Mouse (Mus musculus) thymus, adult 2 months (tissue): ENCODE results near the gene Fibp. TPM values are rescaled to one million over a fixed set of nuclear protein-coding genes. Genes with fewer than 3 reads are reported as not detected.
A peak's percentile ranks its signal among the peaks of the same experiment; 100 is the strongest.

Source experiments
- DNase-seq: peaks from one replicate; pipeline ENCODE4 v3.0.0; 2021
- H3K27ac ChIP-seq: fragments of 200-500 bp; 2 replicates; pipeline ENCODE4 v1.5.1; 2012; ENCODE audit warnings: low read length, control low read depth; ENCODE audit not compliant: control insufficient read depth, insufficient read depth
- H3K27me3 ChIP-seq: fragments of 200-500 bp; 2 replicates; pipeline ENCODE4 v1.6.1; 2012; ENCODE audit warnings: mild to moderate bottlenecking, low read length, moderate library complexity, mixed read lengths; ENCODE audit not compliant: control insufficient read depth, insufficient read depth
- H3K36me3 ChIP-seq: fragments of 200-500 bp; 2 replicates; pipeline ENCODE4 v1.6.1; 2012; ENCODE audit warnings: mild to moderate bottlenecking, low read length, moderate library complexity; ENCODE audit not compliant: control insufficient read depth, insufficient read depth
- H3K4me1 ChIP-seq: fragments of 200-500 bp; replicated peaks from 2 replicates; pipeline ENCODE4 v1.6.1; 2012; ENCODE audit warnings: low read length; ENCODE audit not compliant: control insufficient read depth, insufficient read depth
- H3K4me3 ChIP-seq: fragments of 200-500 bp; 2 replicates; pipeline ENCODE4 v1.5.1; 2012; ENCODE audit warnings: mild to moderate bottlenecking, low read length, control low read depth, moderate library complexity; ENCODE audit not compliant: control insufficient read depth, insufficient read depth
- CTCF ChIP-seq: fragments of 200-500 bp; IDR thresholded peaks from 2 replicates; pipeline ENCODE4 v1.5.1; 2012; ENCODE audit warnings: mild to moderate bottlenecking, control low read depth, low read length, moderate library complexity, borderline replicate concordance; ENCODE audit not compliant: control insufficient read depth, poor library complexity, insufficient read depth; ENCODE audit errors: extremely low read depth
- POLR2A ChIP-seq: fragments of 200-500 bp; IDR thresholded peaks from 2 replicates; pipeline ENCODE4 v1.6.1; 2012; ENCODE audit warnings: mild to moderate bottlenecking, low read length, control low read depth, moderate library complexity; ENCODE audit not compliant: control insufficient read depth, poor library complexity, insufficient read depth; ENCODE audit errors: extremely low read depth
- WGBS: fragments of 180-500 bp; shearing (Covaris S2); methylation state at CpG from one replicate; pipeline ENCODE4 v1.1.7; 2018; 5-methylcytosine and 5-hydroxymethylcytosine counted together
- polyA plus RNA-seq: library from polyadenylated mRNA; depleted of rRNA; stranded (reverse); fragments of >200 nt; gene quantifications from 2 replicates; pipeline ENCODE4 v1.2.3, GENCODE M21; 2012

The Fibp gene
- polyA plus RNA-seq, 1 experiment = 157 TPM

DNA sequence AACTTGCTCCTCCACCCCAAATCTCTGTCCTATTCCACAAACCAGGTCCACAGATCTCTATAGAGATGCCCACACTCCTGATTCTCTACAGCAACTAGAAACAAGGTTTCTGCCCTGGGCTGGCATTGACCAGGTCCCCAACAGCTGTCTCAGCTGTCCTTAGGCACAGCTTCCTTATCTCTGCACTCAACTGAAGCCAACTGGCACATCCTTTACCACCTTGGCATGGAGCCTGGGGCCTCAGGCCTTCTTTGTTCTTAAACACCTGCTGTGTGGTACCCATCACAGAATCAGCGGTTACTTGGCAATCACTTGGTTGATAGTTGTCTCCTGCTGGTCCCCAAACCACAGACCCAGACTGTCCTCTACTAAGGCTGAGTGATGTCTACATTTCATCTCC lies 30.0 kb upstream of the Fibp start:
- Histone ChIP-seq H3K4me3 (no peak overlapping the region), H3K36me3 (0 out of 2 replicates have a peak, but pooled peaks cover 8% of the 10 kb centered on the region), H3K4me1 (peaks cover 50% of the 10 kb centered on the region), H3K27me3 (no peaks in the 10 kb centered on the region), H3K27ac (peak overlapping the region; percentile 35)
- DNase-seq = peak; percentile 25
- 2% methylated on average over 1 of the region's 1 CpGs for WGBS
- TF ChIP-seq CTCF (no peak), POLR2A (no peak)

DNA sequence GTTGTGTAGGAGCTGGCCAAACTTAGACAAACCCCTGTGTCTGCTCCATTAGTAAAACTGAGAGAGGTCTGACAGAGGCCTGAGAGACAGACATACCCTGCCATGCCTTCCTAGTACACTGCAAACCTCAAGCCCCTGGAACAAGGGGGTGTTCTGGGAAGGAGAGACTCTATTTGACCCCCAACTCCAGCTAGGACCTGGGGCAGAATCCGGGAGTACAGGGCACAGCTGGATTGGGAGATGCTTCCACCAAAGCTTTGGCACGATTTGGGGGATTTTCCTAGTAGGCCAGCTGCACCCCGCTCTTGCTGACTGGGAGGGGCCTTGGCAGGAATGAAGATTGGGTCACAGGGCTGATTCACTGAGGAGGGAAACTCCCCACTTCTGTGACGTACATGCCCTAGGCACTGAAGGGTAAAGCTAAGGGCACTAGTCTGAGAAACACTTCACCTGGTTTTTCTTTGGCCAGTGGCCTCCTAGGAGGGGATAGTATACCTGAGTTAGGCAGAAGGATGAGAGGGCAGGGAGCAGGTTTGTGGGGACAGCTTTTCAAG lies 28.4 kb upstream of the Fibp start:
- 85% methylated on average over 4 of the region's 4 CpGs for WGBS
- H3K36me3 ChIP-seq = 0 out of 2 replicates have a peak, but pooled peaks cover 2% of the 10 kb centered on the region
- peaks cover 36% of the 10 kb centered on the region for H3K4me1 ChIP-seq
- H3K27ac ChIP-seq = no peak overlapping the region
- H3K4me3 ChIP-seq = no peak overlapping the region
- H3K27me3 ChIP-seq = no peaks in the 10 kb centered on the region
- TF ChIP-seq CTCF (no peak), POLR2A (no peak)
- no peak for DNase-seq

DNA sequence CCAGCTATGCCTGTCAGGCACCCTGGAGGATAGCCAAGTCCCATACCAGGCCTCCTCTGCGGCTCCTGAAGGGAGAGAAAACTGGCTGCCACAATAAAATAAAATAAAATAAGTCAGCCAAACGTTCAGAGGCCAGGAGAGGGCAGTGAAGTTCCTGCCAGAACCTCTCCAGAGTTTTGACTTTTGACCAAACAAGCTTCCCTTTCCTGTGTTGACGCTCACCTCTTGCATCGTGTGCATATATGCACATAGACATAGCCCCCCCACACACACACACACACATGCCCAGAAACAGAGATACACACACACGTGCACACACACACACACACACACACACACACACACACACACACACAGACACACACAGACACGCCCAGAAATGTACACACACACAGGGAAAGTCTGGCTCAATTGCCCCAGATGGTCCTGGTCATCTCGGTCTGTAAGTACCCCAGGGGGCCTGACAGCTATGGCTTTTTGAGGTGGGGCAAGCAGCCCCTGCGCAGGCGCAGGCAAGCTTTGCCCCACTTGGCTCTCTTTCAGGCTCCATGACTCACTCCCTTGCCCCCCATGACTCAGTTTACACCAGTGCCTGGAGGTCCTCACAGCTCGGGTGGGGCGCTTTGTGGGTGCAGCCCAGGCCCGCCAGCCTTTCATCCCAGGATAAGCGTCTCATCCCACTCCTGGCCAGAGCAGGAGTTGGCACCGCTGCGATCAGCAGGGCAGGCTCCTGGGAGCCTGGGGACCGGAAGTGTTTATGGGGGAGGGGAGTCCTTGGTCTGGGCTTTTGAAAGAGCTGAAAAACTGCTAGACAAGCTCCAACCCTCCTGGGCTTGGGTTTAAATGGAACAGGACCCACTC lies 27.2 kb upstream of the Fibp start:
- TF ChIP-seq CTCF (no peak; the same call in 1 of the 2 replicates), POLR2A (peak; percentile 66)
- DNase-seq = peak; percentile 74
- H3K27ac ChIP-seq = peak overlapping the region; percentile 40
- H3K27me3 ChIP-seq = no peaks in the 10 kb centered on the region
- 2% methylated on average over 16 of the region's 16 CpGs for WGBS
- peak overlapping the region; percentile 55 for H3K4me3 ChIP-seq
- peaks cover 35% of the 10 kb centered on the region for H3K4me1 ChIP-seq
- H3K36me3 ChIP-seq = no peaks in the 10 kb centered on the region

DNA sequence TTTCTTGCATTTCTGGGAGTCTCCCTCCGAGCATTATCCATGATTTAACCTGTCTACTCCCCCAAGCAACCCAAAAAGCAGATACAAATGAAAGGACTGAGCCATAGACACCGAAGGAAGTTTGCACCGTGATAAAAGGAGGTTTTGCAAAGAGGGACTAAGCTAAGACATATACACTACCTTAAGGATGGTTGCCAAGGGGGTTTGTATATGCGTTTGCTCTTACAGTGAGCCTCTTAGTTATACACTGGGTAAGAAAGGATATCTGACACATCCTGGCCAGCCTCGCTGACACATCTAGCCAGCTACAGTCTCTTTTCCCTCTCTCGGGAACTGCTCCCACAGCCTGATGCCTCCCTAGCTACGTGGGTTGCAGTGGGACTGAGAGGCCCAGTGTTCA lies 26.5 kb upstream of the Fibp start:
- Histone ChIP-seq H3K27me3 (no peaks in the 10 kb centered on the region), H3K4me1 (peaks cover 35% of the 10 kb centered on the region), H3K4me3 (no peak overlapping the region), H3K36me3 (no peaks in the 10 kb centered on the region), H3K27ac (peak overlapping the region; percentile 40)
- 63% methylated on average over 7 of the region's 7 CpGs for WGBS
- TF ChIP-seq CTCF (no peak), POLR2A (no peak)
- DNase-seq = no peak

DNA sequence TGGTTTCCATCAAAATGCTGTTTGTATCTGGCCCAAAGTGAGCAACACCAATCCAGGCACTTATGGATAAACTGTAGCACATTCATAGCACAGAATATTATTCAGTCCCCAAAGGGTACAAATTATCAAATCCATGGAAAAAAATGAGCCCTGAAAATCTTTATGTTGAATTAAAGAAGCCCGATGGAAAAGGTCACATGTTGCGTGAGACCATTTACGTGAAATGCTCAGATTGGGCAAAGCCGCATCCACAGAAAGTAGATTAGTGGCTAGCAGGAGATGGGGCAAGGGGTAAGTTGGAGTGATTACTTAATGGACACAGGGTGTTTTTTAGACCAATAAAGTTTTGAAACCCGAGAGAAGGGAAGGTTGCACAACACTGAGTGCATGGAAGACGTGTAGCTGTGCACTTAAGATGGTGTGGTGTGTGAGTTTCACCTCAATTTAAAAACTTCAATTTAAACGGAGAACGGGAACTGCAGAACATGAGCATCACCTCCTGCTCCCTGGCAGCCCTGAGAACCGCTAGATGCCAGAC lies 16.0 kb upstream of the Fibp start:
- Histone ChIP-seq H3K27ac (no peak overlapping the region), H3K36me3 (no peaks in the 10 kb centered on the region), H3K4me3 (no peak overlapping the region), H3K4me1 (peaks cover 20% of the 10 kb centered on the region), H3K27me3 (peaks cover 14% of the 10 kb centered on the region)
- TF ChIP-seq POLR2A (no peak), CTCF (no peak)
- 74% methylated on average over 9 of the region's 9 CpGs for WGBS
- no peak for DNase-seq

DNA sequence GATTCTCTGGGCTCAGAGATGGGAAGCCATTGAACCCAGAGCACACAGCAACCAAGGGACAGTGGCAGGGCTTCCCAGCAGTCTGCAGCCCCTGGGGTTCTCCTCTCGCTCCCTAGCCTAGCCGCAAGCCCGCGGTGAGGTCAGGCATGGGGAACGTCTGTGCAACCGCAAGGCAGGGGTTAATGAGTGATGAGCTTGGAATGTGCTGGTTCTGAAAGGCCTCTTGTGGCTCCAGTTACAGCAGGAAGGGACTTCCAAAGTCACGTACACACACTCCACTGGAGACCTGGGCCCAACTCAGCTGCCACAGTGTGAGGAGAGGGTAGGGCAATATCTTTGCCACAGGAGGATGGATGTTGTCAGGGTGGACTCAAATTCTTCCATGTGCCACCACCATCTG lies 15.5 kb upstream of the Fibp start:
- WGBS = 71% methylated on average over 7 of the region's 7 CpGs
- Histone ChIP-seq H3K27me3 (peaks cover 14% of the 10 kb centered on the region), H3K36me3 (no peaks in the 10 kb centered on the region), H3K27ac (no peak overlapping the region), H3K4me1 (peaks cover 20% of the 10 kb centered on the region), H3K4me3 (no peak overlapping the region)
- TF ChIP-seq POLR2A = no peak
- TF ChIP-seq CTCF = no peak
- no peak for DNase-seq
